Mouse (Mus musculus): ENCODE measurements around the gene Uvrag.

- TF ChIP-seq GATA1 (IDR thresholded peaks at IDR 0.05; ENCODE audit: borderline replicate concordance, low read length) (no peak), FLI1 (IDR thresholded peaks at IDR 0.05; ENCODE audit: low read length) (no peak)
These were observed 63.7 kb downstream of the Uvrag start for GRCm38 (mm10) chr7:99077234-99077633.
